Mouse (Mus musculus) kidney, adult 9 months (tissue): Measurements from ENCODE around the gene Sapcd1.

Experiments used
- DNase-seq: peaks from one replicate; pipeline ENCODE4 v3.0.0; 2022

Gene Sapcd1

DNA sequence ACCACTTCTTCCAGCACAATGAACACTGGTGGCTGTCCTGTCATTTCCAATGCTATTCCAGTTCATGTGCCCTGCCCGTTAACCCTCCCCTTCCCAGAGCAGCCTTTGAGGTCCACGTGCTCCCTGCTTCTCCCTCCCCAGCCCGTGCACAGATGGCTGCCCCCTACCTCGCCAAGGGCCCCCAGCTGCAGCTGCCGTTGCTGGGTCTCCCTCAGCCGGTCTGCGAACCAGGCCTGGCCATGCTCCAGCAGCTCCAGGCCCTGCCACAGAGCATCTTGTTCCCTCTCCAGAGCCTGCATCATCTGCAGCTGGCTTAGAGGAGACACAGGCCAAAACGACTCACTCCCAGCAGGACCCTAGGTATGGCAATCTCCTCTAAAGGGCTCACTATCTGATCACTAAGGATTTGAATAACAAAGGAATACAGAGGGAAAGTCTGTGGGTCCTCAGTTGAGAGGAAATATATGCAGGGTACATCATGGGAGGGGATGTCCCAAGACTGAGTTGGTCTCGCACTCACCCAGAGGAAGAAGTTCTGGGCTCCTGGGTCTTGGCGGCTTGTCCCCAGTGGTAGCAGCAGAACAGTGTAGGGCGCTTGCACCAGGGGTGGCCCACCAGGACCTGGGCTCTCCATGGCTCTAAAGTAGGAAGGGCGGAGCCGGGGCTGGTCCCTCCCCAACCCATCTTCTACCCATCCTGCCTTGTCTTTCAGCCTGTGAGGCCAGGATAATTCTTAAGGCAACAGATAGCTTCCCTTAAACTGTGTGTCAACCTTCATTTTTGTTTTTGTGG lies at the start of gene Sapcd1:
TSS of gene Sapcd1 (minus strand) at position 740 of the 792 bp plus-strand sequence.
- DNase-seq, result no peak

- no peak for DNase-seq
Observed at GRCm38 (mm10) chr17:35077285-35077684, 49.5 kb upstream of the Sapcd1 start.

- DNase-seq, result no peak
Observed at GRCm38 (mm10) chr17:35076507-35077176, 48.8 kb upstream of the Sapcd1 start, which contains the start of gene Ly6g6e. TSS of gene Ly6g6e (plus strand) at chr17:35076902.

- DNase-seq, result no peak
Observed at GRCm38 (mm10) chr17:35074097-35074496, 46.3 kb upstream of the Sapcd1 start.

- no peak for DNase-seq
Observed at GRCm38 (mm10) chr17:35071454-35071853, 43.6 kb upstream of the Sapcd1 start.

DNA sequence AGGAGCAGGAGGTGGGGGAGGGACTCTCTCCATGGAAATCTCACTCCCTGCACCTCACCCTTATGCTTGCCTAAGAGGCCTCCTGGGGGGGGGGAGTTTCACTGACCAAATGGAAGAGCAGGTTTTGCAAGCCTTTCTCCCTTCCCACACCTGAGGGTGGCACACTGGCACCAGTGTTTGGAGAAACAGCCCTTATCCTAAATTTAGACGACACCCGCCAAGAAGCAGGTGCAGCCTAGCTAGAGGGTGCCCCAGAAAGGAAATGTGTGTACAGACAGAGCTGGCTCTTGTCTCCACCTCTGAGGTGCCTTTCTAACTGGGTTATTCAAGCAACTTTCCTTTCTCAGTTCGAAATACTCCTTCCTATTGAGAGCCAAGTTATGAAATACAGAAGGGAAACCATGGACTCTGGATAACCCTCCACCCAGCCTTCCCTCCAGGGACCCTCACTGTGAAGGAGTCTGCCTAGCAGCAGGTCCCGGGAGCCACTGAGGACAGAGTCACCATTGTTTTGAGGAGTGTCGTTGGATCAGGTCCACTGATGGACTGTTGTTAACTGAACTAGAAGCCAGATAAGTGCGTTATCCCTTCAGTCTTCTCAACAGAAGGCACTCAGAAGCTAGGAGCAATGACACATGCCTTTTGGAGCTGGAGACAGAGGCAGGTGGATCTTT lies 42.9 kb upstream of the Sapcd1 start:
- DNase-seq, result no peak

GRCm38 (mm10) chr17:35068213-35068914 lies 40.5 kb upstream of the Sapcd1 start:
- no peak for DNase-seq

DNA sequence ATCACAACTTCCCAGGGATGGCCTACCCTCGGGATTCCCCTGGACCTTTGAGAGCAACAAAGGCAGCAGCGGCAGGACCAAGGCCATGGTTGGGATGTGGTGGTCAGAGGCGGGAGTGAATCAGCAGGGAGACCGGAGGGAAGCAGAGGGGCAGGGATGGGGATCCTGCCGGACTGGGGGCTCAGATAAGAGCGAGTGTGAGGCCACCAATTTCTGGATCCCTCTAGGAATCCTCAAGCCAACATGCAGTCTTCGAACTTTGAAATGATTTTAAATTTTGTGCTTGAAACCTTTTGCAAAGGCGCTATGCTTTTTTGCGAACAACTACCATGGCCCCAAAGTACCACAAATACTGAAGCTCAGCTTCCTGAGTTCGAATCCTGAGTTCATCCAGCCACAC lies 38.3 kb upstream of the Sapcd1 start, which contains the start of gene Mpig6b:
TSS of gene Mpig6b (minus strand) at position 101 of the 400 bp plus-strand sequence.
- no peak for DNase-seq

DNA sequence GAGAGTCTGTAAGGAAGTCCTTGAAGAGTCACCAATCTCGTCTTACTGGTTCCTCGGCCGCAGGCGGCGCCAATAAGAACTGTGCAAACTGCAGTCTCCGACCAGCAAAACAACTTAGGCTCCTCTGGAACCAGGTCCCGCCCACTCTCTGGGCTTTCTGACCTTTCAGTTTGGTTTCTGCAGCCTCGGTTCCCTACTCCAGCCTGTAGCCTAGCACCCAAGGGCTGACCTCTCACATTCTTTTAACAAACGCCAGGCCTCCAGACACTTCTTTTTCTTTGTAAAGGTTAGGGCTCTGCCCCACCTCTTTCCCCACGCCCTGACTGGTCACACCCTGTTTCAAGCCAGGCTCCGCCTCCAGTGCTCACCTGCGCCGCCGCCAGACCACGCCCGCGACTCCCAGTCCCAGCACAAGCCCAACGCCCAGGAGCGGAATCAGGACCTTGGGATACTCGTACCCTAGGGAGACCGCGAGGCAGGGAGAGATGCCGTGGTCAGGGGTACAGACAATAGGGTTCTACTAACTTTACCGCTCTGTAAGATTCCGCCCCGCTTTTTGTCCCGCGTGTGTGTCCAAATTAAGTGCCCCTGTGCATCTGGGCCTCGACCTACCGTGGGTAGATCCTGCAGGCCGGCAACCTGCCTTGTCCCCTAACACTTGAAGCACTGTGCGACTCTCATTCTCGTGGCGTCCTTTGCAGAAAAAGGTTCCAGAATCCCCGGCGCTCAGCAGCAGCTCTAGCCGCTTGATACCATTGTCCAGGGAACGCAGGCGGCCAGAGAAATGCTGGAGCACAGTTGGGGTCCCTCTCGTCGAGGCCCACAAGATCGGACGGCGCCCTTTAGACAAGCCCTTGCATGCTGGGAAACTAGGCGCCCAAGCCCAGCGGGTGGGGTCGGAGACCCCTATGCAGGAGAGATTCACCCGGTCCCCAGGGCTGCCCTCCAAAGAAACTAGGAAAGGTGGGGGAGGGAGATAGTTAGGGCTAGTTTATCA lies 37.4 kb upstream of the Sapcd1 start, which contains the start of gene Ly6g6c:
TSS of gene Ly6g6c (plus strand) at position 438 of the 997 bp plus-strand sequence.
- DNase-seq, result peak; percentile 76

- DNase-seq, result no peak
Observed at GRCm38 (mm10) chr17:35064378-35064877, 36.6 kb upstream of the Sapcd1 start.

- no peak for DNase-seq
Observed at GRCm38 (mm10) chr17:35063466-35063865, 35.6 kb upstream of the Sapcd1 start.

- no peak for DNase-seq
Observed at GRCm38 (mm10) chr17:35061299-35061698, 33.5 kb upstream of the Sapcd1 start.

DNA sequence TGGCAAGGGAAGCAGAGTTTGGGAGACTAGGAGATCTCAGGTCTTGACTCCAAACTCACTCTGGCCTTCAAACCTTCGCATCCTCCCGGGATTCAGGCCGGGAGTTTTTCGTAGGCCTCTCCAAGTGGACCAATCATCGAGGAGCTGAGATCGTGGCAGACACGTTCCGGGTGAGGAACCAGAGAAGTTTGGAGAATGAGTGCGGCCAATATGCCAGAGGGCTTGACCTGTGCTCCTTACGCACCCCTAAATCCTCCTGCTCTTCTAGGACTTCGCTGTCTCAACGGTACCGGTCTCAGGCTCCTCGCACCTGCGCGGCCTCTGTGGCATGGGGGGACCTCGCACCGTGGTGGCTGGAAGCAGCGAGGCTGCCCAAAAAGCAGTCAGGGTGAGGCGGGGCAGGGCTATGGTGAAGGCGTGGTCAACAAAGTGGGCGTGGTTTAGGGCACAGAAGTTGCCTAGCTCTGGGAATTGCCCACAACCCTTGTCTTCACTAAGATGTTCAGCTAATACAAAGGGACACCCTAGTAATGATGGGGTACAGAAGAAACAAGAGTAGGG lies 33.0 kb upstream of the Sapcd1 start:
- DNase-seq, result no peak

GRCm38 (mm10) chr17:35060071-35060470 lies 32.3 kb upstream of the Sapcd1 start:
- no peak for DNase-seq

- peak; percentile 89 for DNase-seq
Observed at GRCm38 (mm10) chr17:35058911-35059892, 31.4 kb upstream of the Sapcd1 start, which contains the start of gene Ddah2. TSS of gene Ddah2 (plus strand) at chr17:35059035.

GRCm38 (mm10) chr17:35058316-35058715 lies 30.5 kb upstream of the Sapcd1 start:
- no peak for DNase-seq

DNA sequence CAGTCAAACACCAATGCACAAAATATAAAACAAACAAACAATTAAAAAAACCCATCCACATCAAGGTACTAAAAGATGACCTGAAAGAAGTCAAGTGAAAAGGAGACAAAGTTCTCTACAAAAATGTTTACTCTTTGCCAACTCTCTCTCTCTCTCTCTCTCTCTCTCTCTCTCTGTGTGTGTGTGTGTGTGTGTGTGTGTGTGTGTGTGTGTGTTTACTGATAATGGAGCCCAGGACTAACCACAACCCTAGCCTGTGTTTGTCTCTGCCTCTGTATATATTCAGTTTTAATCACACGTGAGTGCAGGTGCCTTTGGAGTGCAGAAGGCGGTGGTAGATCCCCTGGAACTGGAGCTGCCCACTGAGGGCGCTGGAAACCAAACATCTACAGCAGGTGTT lies 29.3 kb upstream of the Sapcd1 start:
- DNase-seq, result no peak

DNA sequence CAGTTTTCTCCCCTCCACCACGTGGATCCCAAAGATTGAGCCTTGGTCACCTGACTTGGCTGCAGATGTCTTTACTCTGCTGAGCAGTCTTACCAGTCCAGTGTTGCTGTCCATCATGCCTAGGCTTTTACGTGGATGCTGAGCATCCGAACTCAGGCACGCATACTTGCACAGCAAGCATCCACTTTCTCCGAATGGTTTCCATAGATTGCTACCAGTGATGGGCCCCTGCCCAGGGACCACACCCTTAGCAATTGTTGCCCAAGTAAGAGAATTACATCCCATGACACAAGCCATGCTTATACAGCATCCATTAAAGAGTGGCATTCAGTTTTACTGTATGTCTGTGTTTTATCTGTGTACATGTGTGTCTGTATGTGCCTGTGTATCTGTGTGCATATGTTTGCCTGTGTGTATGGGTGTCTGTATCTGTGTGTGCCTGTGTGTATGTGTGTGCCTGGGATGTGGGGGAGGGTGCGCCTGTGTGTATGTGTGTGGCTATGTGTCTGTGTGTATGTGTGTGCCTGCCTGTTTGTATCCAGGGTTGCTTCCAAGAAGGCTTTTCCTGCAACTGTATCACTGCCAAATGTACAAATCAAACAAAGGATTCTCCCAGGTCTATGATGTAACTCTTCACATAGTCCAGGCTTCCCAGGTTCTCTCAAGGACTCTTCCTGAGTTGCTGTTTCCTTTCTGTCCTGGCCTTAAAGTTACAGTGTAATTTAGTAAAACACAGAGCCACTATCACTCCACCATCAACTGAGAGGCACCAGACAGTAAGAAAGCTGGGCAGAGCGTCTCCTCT lies 28.1 kb upstream of the Sapcd1 start:
- DNase-seq, result no peak
